Comparison of ENCODE assay signal across 1 mouse cellular context in genomic region chr9:106233953-106234352, GRCm38 (mm10).
A peak's percentile ranks its signal among the peaks of the same experiment; 100 is the strongest.
TF ChIP-seq lines count a peak whose summit lies in the region.

No protein-coding gene starts in this region.

TF ChIP-seq in CH12.LX, 34 proteins besides CTCF, POLR2A, EP300 and RAD21:
- TF ChIP-seq USF2 (conservative IDR thresholded peaks at IDR 0.05; ENCODE audit: low read depth, low read length) (peak; percentile 48), MEF2A (IDR thresholded peaks at IDR 0.05; ENCODE audit: borderline replicate concordance, low read depth, low read length) (peak; percentile 52; the same call in 1 of the 2 replicates), SMC3 (IDR thresholded peaks at IDR 0.05; ENCODE audit: low read depth, low read length) (no peak), IRF4 (IDR thresholded peaks at IDR 0.05; ENCODE audit: low read depth, low read length) (peak; percentile 87), USF1 (IDR thresholded peaks at IDR 0.05; ENCODE audit: low read depth, low read length) (peak; percentile 74), UBTF (IDR thresholded peaks at IDR 0.05; ENCODE audit: low read depth, low read length) (no peak), MXI1 (IDR thresholded peaks at IDR 0.05; ENCODE audit: low read depth, low read length) (peak; percentile 54; the same call in 1 of the 2 replicates), ETS1 (conservative IDR thresholded peaks at IDR 0.05; ENCODE audit: low read depth, low read length) (peak; percentile 72), BHLHE40 (IDR thresholded peaks at IDR 0.05; ENCODE audit: low read depth, low read length) (peak; percentile 96), ZNF384 (IDR thresholded peaks at IDR 0.05; ENCODE audit: low read depth, low read length) (peak; percentile 81), KAT2A (IDR thresholded peaks at IDR 0.05; ENCODE audit: insufficient replicate concordance, low read length) (no peak)
